Mouse (Mus musculus): ENCODE data around the gene Rusc2. TPM values are rescaled to one million over a fixed set of nuclear protein-coding genes. Genes with fewer than 3 reads are reported as not detected.

The Rusc2 gene
- polyA plus RNA-seq, 1 experiment from 2014 or later, result 89.0 TPM

GRCm38 (mm10) chr4:43400976-43401375 is 19.2 kb downstream of the Rusc2 start:
- Histone ChIP-seq H3K36me3 (ENCODE audit: control insufficient read depth, insufficient read depth, low read length) (peaks cover under 1% of the 10 kb centered on the region; the same call in 1 of the 2 replicates), H3K9me3 (replicated peaks; ENCODE audit: control insufficient read depth, low read length, poor library complexity, severe bottlenecking) (no peaks in the 10 kb centered on the region), H3K27ac (ENCODE audit: low read length) (no peak overlapping the region), H3K4me1 (ENCODE audit: control insufficient read depth, insufficient read depth, low read length) (peaks cover 23% of the 10 kb centered on the region), H3K4me2 (ENCODE audit: low read length) (no peak overlapping the region), H3K27me3 (ENCODE audit: control insufficient read depth, insufficient read depth, low read depth, low read length) (no peaks in the 10 kb centered on the region), H3K4me3 (ENCODE audit: low read depth, low read length) (no peak overlapping the region), H3K9ac (ENCODE audit: low read depth, low read length) (no peak overlapping the region)
- 18% methylated on average over 10 of the region's 10 CpGs for whole genome bisulfite sequencing
- ATAC-seq, result no peak

- H3K4me1 ChIP-seq (ENCODE audit: control insufficient read depth, insufficient read depth, low read length), result peaks cover 24% of the 10 kb centered on the region
- no peaks in the 10 kb centered on the region for H3K9me3 ChIP-seq (replicated peaks; ENCODE audit: control insufficient read depth, low read length, poor library complexity, severe bottlenecking)
- H3K9ac ChIP-seq (ENCODE audit: low read depth, low read length), result no peak overlapping the region
- H3K27ac ChIP-seq (ENCODE audit: low read length), result no peak overlapping the region
- H3K36me3 ChIP-seq (ENCODE audit: control insufficient read depth, insufficient read depth, low read length), result no peaks in the 10 kb centered on the region
- no peak overlapping the region for H3K4me2 ChIP-seq (ENCODE audit: low read length)
- WGBS, result 85% methylated on average over 10 of the region's 10 CpGs
- H3K4me3 ChIP-seq (ENCODE audit: low read depth, low read length), result no peak overlapping the region
- H3K27me3 ChIP-seq (ENCODE audit: control insufficient read depth, insufficient read depth, low read depth, low read length), result no peaks in the 10 kb centered on the region
- ATAC-seq, result no peak
Measured at GRCm38 (mm10) chr4:43401486-43401885, 19.7 kb downstream of the Rusc2 start.

- no peaks in the 10 kb centered on the region for H3K9me3 ChIP-seq (replicated peaks; ENCODE audit: control insufficient read depth, low read length, poor library complexity, severe bottlenecking)
- H3K9ac ChIP-seq (ENCODE audit: low read depth, low read length), result no peak overlapping the region
- H3K27ac ChIP-seq (ENCODE audit: low read length), result no peak overlapping the region
- H3K27me3 ChIP-seq (ENCODE audit: control insufficient read depth, insufficient read depth, low read depth, low read length), result no peaks in the 10 kb centered on the region
- no peaks in the 10 kb centered on the region for H3K36me3 ChIP-seq (ENCODE audit: control insufficient read depth, insufficient read depth, low read length)
- peaks cover 24% of the 10 kb centered on the region for H3K4me1 ChIP-seq (ENCODE audit: control insufficient read depth, insufficient read depth, low read length)
- WGBS, result 90% methylated on average over 9 of the region's 9 CpGs
- ATAC-seq, result no peak
- no peak overlapping the region for H3K4me3 ChIP-seq (ENCODE audit: low read depth, low read length)
- H3K4me2 ChIP-seq (ENCODE audit: low read length), result no peak overlapping the region
Measured at GRCm38 (mm10) chr4:43402212-43402611, 20.4 kb downstream of the Rusc2 start.

GRCm38 (mm10) chr4:43404697-43405096 is 22.9 kb downstream of the Rusc2 start:
- Histone ChIP-seq H3K9ac (ENCODE audit: low read depth, low read length) (no peak overlapping the region), H3K9me3 (replicated peaks; ENCODE audit: control insufficient read depth, low read length, poor library complexity, severe bottlenecking) (no peaks in the 10 kb centered on the region), H3K4me1 (ENCODE audit: control insufficient read depth, insufficient read depth, low read length) (peaks cover 27% of the 10 kb centered on the region), H3K4me2 (ENCODE audit: low read length) (no peak overlapping the region), H3K27me3 (ENCODE audit: control insufficient read depth, insufficient read depth, low read depth, low read length) (no peaks in the 10 kb centered on the region), H3K4me3 (ENCODE audit: low read depth, low read length) (no peak overlapping the region), H3K36me3 (ENCODE audit: control insufficient read depth, insufficient read depth, low read length) (no peaks in the 10 kb centered on the region), H3K27ac (ENCODE audit: low read length) (no peak overlapping the region)
- 89% methylated on average over 10 of the region's 10 CpGs for WGBS
- no peak for ATAC-seq

GRCm38 (mm10) chr4:43406162-43406971 is 24.6 kb downstream of the Rusc2 start:
- 1% methylated on average over 27 of the region's 28 CpGs for WGBS
- peak overlapping the region; percentile 98 for H3K27ac ChIP-seq (ENCODE audit: low read length)
- no peaks in the 10 kb centered on the region for H3K9me3 ChIP-seq (replicated peaks; ENCODE audit: control insufficient read depth, low read length, poor library complexity, severe bottlenecking)
- no peaks in the 10 kb centered on the region for H3K27me3 ChIP-seq (ENCODE audit: control insufficient read depth, insufficient read depth, low read depth, low read length)
- H3K4me3 ChIP-seq (ENCODE audit: low read depth, low read length), result peak overlapping the region; percentile 65
- ATAC-seq, result peak; percentile 97
- H3K36me3 ChIP-seq (ENCODE audit: control insufficient read depth, insufficient read depth, low read length), result no peaks in the 10 kb centered on the region
- H3K4me2 ChIP-seq (ENCODE audit: low read length), result peak overlapping the region; percentile 84
- peak overlapping the region; percentile 89 for H3K9ac ChIP-seq (ENCODE audit: low read depth, low read length)
- H3K4me1 ChIP-seq (ENCODE audit: control insufficient read depth, insufficient read depth, low read length), result peaks cover 32% of the 10 kb centered on the region

- peaks cover 32% of the 10 kb centered on the region for H3K4me1 ChIP-seq (ENCODE audit: control insufficient read depth, insufficient read depth, low read length)
Measured at GRCm38 (mm10) chr4:43407071-43407920, 25.5 kb downstream of the Rusc2 start.

GRCm38 (mm10) chr4:43414761-43415160 is 33.0 kb downstream of the Rusc2 start:
- Histone ChIP-seq H3K4me2 (ENCODE audit: low read length) (no peak overlapping the region), H3K27me3 (ENCODE audit: control insufficient read depth, insufficient read depth, low read depth, low read length) (no peaks in the 10 kb centered on the region), H3K9me3 (replicated peaks; ENCODE audit: control insufficient read depth, low read length, poor library complexity, severe bottlenecking) (no peaks in the 10 kb centered on the region), H3K27ac (ENCODE audit: low read length) (no peak overlapping the region), H3K4me3 (ENCODE audit: low read depth, low read length) (no peak overlapping the region), H3K4me1 (ENCODE audit: control insufficient read depth, insufficient read depth, low read length) (peaks cover 7% of the 10 kb centered on the region; the same call in 1 of the 2 replicates), H3K36me3 (ENCODE audit: control insufficient read depth, insufficient read depth, low read length) (peaks cover 21% of the 10 kb centered on the region), H3K9ac (ENCODE audit: low read depth, low read length) (no peak overlapping the region)
- 93% methylated on average over 14 of the region's 14 CpGs for WGBS
- ATAC-seq, result no peak

More at GRCm38 (mm10) chr4:43407071-43407920, 25.5 kb downstream of the Rusc2 start:
- Histone ChIP-seq H3K27me3 (ENCODE audit: control insufficient read depth, insufficient read depth, low read depth, low read length) (no peaks in the 10 kb centered on the region), H3K4me2 (ENCODE audit: low read length) (peak overlapping the region; percentile 84), H3K36me3 (ENCODE audit: control insufficient read depth, insufficient read depth, low read length) (no peaks in the 10 kb centered on the region), H3K4me3 (ENCODE audit: low read depth, low read length) (peak overlapping the region; percentile 65), H3K9me3 (replicated peaks; ENCODE audit: control insufficient read depth, low read length, poor library complexity, severe bottlenecking) (no peaks in the 10 kb centered on the region), H3K27ac (ENCODE audit: low read length) (peak overlapping the region; percentile 98), H3K9ac (ENCODE audit: low read depth, low read length) (peak overlapping the region; percentile 89)
- 55% methylated on average over 12 of the region's 12 CpGs for WGBS
- ATAC-seq, result peak; percentile 52

GRCm38 (mm10) chr4:43415221-43416070 is 33.7 kb downstream of the Rusc2 start:
- Histone ChIP-seq H3K9ac (ENCODE audit: low read depth, low read length) (no peak overlapping the region), H3K4me2 (ENCODE audit: low read length) (no peak overlapping the region), H3K36me3 (ENCODE audit: control insufficient read depth, insufficient read depth, low read length) (peaks cover 21% of the 10 kb centered on the region), H3K9me3 (replicated peaks; ENCODE audit: control insufficient read depth, low read length, poor library complexity, severe bottlenecking) (no peaks in the 10 kb centered on the region), H3K27me3 (ENCODE audit: control insufficient read depth, insufficient read depth, low read depth, low read length) (no peaks in the 10 kb centered on the region), H3K4me1 (ENCODE audit: control insufficient read depth, insufficient read depth, low read length) (peaks cover 3% of the 10 kb centered on the region; the same call in 1 of the 2 replicates), H3K27ac (ENCODE audit: low read length) (no peak overlapping the region), H3K4me3 (ENCODE audit: low read depth, low read length) (no peak overlapping the region)
- ATAC-seq, result no peak
- 90% methylated on average over 29 of the region's 29 CpGs for WGBS
